Mouse (Mus musculus): Measurements from ENCODE around the gene Creb5.

GRCm38 (mm10) chr6:53730996-53731485, 444.0 kb downstream of the Creb5 start:
- TF ChIP-seq CTCF (IDR thresholded peaks at IDR 0.05; ENCODE audit: extremely low read depth, insufficient read depth, low read length) (no peak), POLR2A (IDR thresholded peaks at IDR 0.05; ENCODE audit: extremely low read depth, insufficient read depth, low read length) (no peak)

Data from cortical plate, adult 2 months (tissue).